Mouse (Mus musculus) naive thymus-derived CD4-positive, alpha-beta T cell, adult 2 months (primary cell): ENCODE measurements around the gene Ubxn1.
"Not testable (repeated sequence)": the region's sequence is repeated elsewhere in the genome, so short reads cannot be mapped to it uniquely, and the experiment has no call there.

Experiments
- DNase-seq: peaks from one replicate; pipeline ENCODE4 v3.0.0-alpha.2; 2011; ENCODE audit warnings: low read depth

Ubxn1 gene

DNA sequence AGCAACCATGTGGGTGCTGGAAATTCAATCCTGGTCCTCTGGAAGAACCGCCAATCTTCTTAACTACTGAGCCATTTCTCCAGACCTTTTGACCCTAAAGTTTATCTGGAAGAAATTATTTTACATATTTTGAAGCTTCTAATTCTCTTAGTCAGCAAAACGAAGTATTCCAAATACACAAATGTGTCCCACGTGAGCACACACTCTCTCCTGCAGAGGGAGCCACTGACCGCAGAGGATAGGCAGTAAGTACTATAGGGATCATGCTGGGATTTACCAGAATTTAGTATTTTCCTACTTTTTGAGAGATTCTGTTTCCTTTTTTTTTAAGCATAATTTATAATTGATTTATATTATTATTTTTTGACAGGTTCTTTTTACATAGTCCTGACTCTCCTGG, 13.6 kb upstream of the Ubxn1 start:
- DNase-seq: peak; percentile 60

DNA sequence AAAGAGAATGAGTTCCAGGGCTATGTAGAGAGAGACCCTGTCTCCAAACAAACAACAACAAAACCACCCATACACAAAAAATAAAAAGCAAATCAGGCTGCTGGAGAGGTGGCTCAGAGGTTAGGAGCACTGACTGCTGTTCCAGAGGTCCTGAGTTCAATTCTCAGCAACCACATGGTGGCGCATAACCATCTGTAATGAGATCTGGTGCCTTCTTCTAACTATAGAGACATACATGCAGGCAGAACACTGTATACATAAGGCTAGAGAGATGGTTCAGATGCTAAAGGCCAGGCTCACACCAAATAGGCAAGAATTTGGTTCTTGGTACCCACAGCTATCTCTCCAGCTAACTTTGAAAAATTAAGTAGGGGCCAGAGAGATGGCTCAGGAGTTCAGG, 12.3 kb upstream of the Ubxn1 start:
- DNase-seq: peak; percentile 70

DNA sequence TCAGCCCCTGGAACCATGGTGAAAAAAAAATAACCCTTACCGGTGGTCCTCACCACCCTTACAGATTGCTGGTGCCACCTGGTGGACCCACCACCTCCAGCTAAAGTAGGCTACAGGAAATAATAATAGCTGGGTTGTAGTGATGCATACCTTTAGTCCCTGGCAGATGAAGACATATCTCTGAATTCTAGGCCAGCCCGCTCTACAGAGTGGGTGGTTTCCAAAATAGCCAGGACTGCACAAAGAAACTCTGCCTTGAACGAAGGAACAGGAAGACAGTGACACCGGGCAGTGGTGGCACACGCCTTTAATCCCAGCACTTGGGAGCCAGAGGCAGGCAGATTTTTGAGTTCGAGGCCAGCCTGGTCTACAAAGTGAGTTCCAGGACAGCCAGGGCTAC, 7.0 kb upstream of the Ubxn1 start:
- no peak for DNase-seq

DNA sequence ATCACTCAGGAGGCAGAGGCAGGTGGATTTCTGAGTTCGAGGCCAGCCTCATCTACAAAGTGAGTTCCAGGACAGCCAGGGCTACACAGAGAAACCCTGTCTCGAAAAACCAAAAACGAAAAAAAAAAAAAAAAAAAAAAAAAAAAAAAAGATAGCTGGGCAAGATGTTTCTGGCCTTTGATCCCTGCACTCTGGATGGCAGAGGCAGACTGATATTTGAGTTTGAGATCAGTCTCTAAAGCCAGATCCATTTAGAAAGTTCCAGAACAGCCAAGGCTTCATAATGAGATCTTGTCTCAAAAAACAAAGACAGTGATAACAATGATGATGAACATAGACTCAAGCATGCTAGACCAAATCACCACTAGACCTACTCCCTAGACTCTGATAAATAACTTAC, 915 bp upstream of the Ubxn1 start:
- not testable (repeated sequence) for DNase-seq

DNA sequence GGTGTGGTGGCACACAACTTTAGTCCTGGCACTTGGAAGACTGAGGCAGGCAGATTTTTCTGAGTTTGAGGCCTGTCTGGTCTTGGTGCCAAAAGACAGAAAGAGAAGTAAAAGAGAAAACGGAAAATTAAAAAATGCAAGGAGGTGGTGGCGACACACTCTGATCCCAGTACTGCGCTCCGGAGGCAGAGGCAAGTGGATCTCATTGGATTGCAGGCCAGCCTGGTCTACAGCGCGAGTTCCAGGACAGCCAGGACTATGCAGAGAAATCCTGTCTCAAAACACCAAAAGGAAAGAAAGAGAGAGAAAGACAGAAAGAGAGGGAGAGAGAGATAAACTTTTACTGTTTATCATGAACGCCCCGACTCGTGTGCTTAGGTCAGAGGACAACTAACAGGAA, 458 bp upstream of the Ubxn1 start:
- peak; percentile 35 for DNase-seq

DNA sequence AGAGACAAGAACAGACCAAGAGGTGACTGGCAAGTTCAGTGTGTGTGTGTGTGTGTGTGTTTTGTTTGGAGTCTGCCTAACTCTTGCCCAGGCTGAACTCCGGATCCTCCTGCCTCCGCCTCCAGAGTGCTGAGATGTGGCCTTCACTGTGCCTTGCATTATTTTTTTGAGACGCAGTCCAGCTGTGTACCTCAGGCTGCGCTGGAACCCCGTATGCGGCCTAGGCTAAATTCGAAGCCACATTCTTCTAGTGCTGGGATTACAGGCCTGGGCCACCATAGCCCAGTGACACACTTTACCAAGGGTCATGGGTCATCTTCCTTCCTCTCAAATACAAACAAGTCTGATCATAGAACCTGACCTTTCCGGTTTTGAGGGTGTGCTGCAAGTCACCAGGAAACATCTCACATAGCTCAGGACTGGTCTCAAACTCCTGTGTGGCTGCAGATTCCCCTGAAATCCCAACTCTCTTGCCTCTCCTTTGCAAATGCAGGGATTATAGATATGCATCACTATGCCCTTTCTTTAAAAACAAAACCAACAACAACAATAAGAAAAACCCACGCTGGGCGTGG, 1.1 kb downstream of the Ubxn1 start:
- DNase-seq: no peak

DNA sequence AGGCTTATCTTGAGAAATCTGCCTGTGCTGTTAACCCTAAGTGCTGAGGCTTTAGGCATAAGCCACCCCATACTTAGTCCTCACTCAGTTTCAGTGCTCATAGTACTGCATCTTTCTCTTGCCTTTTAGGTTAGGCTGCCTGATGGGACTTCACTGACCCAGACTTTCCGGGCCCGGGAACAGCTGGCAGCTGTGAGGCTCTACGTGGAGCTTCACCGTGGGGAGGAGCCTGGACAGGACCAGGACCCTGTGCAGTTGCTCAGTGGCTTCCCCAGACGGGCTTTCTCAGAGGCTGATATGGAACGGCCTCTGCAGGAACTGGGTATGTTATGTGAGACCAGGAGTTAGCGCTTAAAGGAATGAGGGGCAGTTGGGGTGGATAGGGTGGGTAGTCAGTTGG, 3.7 kb downstream of the Ubxn1 start:
- DNase-seq: no peak

DNA sequence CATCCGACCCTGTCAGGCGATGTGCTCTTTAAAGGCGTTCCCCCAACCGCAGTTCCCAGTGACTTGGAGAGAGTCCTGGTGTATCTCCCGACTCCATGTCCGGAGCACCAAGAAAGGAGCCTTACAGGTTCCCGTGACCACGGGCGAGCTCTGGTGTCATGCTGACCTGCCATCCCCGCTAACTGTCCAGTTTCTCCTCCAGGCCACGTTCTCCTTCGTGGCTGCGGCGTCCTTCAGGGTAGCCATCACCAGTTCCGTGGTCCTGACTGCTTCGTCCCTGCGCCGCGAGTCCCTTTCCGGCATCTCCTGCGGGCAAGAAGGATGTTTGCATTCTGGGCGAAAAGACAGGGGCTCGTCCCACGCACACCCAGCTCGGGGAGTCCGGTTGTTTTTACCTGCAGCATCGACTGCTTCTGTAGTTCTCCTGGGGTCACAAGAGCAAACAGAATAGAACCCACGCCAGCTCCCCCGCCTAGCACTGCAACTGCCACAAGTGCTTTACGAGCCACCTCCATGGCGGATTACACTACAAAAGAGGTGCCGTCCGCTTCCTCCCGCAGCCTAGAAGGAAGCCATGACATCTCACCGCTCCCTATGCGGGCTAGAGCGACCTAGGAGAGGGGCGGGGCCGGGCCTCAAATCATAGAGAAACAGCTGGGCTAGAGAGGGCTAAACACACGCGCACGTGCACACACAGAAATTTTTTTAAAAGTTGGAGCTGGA, 9.2 kb downstream of the Ubxn1 start, which contains the start of gene Uqcc3:
Gene Uqcc3 (minus strand): TSS at position 613 of the 723 bp plus-strand sequence.
- DNase-seq: peak; percentile 91

DNA sequence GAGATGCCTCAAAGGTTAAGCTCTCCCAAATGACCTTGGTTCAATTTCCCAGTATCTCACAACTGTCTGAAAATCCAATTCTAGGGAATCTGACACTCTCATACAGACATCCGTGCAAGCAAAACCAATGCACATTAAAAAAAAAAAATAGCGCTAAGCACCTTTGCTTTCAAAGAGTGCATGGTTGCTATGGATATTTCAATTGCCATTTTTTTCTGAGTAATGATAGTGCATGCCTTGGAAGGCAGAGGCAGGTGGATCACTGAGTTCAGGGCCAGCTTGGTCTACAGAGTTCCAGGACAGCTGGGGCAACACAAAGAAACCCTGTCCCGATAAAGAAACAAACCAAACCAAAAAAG, 9.7 kb downstream of the Ubxn1 start:
- no peak for DNase-seq

DNA sequence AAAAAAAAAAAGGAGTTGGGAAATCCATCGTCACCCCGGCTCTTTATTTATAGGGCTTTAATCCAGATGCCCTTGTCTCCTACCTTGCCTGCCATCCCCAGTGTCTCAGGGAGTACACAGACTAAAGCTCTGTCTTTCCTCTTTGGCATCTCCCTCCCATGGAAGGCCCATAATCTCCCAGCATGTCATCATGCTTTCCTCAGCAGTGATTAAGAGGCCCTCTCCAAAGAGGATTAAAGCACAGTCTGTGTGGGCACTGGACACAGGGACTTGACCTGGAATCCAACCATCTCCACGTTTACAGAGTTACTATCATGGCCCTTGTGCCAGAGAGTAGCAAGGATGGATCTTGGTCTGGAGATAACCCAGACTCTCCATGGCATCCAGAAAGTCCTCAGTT, 12.3 kb downstream of the Ubxn1 start, which contains the start of the genes Lbhd1 and Gm49403:
Gene Lbhd1 (plus strand): TSS at position 117 of the 400 bp plus-strand sequence.
Gene Gm49403 (plus strand): TSS at position 315 of the 400 bp plus-strand sequence.
- no peak for DNase-seq

DNA sequence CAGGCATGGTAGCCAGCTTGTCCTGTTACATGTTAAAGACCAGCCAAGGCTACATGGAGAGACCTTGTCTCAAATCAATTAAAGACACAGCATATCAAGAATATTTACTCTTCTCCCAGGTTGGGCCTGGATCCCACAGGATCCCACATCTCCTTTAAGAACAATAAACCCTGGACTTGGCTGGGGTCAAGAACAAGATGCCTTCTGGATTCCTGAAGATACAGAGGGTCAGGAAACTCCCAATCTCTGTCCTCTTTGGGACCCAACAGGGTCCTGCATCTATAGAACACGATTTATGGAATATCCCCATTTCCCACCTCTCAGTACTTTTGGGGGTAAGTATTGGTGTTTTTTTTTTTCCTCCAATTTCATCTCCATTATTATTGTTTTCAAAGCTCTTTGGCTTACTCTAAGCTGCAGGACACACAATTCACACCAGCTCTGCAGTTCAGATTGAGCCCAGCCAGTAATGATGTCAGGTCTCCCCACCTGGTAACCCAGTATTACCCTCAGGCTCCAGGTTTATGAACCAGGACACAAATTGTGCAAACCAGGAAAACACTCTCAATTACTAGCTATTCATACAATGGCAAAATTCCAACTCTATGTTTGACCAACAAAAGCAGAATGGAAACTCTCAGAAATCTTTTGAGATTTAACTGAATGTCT, 15.8 kb downstream of the Ubxn1 start:
- DNase-seq: no peak

DNA sequence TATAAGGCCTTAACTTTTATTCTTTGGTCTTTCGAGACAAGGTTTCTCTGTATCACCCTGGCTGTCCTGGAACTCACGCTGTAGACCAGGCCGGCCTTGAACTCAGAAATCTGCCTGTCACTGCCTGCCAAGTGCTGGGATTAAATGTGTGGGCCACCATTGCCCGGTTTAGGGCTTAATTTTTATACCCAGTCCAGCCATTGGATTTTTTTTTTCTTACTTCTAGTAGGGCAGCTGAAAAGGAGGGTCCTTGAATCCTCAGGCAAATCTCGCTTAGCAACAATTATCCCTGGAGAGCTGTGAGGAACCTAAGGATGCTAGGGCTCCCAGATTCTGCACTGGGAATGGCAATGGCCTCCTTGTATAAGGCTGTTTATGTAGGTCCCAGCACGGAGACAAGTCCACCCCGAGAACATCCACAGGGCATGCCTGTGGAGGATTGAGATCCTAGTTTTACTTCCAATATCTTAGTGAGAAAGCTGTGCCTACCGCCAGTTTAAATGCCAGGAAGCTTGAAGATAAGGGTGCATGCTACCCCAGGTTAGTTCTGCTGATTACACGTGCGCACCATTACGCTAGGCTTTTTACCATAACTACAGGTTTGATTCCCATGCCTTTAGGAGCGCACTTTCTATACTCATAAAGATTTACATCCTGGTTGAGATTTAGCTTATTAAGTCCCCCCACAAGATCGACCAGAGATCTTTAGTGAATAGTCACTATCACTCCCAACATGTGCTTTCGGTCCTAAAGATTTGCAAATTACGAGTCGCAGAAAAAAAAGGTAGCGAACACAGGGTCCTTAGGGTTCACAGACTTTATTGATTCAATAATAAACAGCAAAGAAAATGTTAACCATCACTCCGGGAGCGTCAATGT, 16.5 kb downstream of the Ubxn1 start:
- no peak for DNase-seq

DNA sequence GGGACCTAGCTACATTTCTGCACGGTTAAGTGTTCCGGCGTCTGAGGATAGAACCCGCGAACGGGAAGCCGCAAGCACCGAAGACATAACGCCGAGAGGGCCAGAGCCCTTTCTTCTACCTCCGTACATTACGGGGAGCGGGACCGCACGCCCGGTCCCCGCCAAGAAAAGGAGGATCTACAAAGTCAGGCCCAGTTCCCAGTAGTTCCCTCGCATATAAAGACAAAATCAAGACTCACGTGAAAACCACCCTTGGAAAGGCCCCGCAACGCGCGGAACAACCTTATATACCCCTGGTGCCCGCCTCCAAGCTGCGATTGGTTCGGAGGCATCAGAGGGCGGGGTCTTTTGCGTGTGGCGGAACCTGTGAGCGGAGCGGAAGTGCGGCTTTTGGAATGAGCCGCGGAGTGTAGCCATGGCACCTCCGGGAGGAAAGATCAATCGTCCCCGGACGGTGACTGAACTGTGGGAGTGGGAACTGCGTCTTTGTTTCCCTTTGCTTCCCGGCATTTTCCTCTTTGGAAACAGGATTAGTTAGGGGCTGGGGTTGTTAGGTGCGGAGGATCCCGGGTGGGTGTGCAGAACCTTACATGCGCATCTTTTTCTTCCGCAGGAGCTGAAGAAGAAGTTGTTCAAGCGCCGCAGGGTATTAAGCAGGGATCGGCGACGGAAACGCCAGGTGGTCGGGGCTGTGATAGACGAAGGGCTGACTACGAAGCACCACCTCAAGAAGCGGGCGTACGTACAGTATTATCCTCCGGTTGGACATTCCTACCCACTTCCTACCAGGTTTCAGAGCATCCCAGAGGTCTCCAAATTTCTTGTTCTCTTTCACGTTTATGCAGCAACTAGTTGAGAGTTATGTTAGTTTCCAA, 17.5 kb downstream of the Ubxn1 start, which contains the start of the genes 1810009A15Rik and Gm49416:
Gene 1810009A15Rik (plus strand): TSS at position 343 of the 875 bp plus-strand sequence.
Gene Gm49416 (plus strand): TSS at position 416 of the 875 bp plus-strand sequence.
- peak; percentile 97 for DNase-seq

DNA sequence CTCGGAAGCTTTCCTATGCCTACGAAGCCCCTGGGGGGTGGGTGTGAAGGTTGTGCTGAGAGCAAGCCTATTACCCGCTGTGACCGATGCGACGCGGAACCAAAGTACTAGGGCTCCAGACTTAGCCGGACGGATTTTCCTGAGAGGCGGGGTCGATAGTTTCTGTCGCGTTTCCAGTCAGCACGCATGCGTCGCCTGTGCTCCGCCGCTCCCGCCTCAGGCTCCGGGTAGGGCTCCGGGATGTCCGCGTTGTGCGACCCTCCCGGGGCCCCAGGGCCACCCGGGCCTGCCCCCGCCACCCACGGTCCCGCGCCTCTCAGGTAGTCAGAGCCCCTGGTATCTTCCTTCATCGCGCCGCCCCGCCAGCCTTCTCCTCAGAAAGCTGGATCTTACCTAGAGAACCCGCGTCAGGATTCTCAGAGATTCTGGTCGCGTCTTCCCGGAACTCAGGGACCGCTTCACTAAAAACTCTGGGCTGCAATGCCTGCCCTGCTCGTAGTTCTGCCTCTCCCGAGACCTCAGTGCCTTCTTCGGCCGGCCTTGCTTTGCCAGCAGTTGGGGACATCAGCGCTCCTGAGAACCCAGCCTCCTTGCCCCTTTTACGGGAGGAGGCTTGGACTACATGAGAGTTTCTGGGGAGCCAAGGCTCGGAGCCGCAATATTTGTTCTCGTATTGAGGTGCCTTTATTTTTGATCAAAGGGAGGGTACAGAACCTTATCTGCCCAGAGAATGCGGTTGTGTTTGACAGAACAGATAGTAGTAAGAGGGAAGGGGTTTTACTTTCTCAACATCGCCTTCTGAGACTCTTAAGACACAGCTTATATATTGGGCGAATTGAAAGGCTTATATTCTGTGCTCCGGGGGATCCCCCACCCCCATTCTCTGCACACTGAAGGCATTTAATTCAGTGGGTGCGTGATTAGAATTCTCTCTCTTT, 21.8 kb downstream of the Ubxn1 start, which contains the start of gene Ints5:
Gene Ints5 (plus strand): TSS at position 177 of the 938 bp plus-strand sequence.
- peak; percentile 91 for DNase-seq

DNA sequence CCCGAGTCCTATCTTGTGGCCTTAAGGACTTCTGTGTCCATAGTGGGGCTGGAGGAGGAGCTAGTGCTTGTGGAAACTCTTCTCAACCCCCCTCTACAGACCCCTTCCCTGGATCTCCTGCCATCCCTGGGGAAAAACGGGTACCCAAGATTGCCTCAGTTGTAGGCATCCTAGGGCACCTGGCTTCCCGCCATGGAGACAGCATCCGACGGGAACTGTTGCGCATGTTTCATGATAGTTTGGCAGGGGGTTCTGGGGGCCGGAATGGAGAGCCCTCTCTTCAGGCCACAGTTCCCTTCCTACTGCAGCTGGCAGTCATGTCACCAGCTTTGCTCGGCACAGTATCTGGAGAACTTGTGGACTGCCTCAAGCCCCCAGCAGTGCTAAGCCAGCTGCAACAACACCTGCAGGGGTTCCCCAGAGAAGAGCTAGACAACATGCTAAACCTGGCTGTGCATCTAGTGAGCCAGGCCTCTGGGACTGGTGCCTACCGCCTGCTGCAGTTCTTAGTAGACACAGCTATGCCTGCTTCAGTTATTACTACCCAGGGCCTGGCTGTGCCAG, 24.2 kb downstream of the Ubxn1 start:
- DNase-seq: no peak

DNA sequence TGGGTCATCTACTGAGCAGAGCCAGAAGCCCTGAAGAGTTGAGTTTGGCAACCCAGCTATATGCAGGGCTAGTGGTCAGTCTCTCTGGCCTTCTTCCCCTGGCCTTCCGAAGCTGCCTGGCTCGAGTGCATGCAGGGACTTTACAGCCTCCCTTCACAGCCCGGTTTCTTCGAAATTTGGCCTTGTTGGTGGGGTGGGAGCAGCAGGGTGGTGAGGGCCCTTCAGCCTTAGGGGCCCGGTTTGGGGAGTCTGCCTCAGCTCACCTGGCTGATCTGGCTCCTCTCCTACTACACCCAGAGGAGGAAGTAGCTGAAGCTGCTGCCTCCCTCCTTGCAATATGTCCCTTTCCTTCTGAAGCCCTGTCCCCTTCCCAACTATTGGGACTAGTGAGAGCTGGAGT, 24.9 kb downstream of the Ubxn1 start:
- not testable (repeated sequence) for DNase-seq

DNA sequence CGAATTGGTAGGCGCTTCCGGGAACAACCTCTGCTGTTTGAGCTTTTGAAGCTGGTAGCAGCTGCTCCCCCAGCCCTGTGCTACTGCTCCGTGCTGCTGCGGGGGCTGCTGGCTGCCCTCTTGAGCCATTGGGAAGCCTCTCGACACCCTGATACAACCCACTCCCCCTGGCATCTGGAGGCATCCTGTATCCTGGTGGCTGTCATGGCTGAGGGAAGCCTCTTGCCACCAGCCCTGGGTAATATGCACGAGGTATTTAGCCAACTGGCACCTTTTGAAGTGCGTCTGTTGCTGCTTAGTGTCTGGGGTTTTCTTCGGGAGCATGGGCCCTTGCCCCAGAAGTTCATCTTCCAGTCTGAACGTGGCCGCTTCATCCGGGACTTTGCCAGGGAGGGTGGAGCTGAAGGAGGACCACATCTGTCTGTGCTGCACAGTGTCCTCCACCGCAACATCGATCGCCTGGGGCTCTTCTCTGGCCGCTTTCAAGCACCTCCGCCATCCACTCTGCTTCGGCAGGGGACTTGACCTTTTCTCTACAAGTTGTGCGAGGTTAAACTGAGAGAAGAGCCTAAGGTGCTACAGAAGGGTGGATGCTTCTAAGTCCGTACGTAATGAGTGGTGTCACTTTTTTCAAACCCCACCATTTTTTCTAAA, 26.0 kb downstream of the Ubxn1 start:
- DNase-seq: peak; percentile 12

DNA sequence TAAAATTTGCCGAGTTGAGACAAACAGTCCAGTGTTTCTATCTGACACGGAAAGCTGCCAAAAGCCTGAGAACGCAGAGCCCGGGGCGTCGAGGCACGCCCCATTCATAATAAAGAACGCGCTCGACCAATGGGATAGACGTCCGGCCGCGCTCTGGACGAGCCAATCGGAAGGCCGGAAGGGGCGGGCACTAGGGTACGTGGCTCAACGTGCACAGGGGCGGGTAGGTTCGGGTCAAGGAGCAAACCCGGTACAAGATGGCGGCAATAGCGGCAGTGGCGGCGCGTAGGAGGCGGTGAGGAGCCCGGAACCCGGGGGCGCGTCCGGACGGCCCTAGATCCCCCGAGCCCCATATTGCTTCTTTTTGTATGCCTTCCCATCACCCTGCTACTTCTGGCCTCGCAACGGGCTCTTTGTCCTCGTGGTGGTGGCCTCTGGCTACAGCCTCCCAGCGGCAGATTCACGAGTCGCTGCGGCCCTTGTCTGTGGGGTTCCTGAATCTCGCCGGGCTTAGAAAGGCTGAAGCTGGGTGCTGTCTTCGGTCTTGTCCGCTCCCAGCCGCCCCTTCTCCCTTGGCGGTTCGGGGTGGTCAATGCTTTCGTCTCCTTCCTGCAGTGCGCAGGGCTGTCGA, 26.7 kb downstream of the Ubxn1 start, which contains the start of gene Ganab:
Gene Ganab (plus strand): TSS at position 207 of the 631 bp plus-strand sequence.
- peak; percentile 96 for DNase-seq
